Mouse (Mus musculus) testis, postnatal 10 days (tissue): ENCODE results near the gene Hist1h1t.
"Not testable (repeated sequence)": the region's sequence is repeated elsewhere in the genome, so short reads cannot be mapped to it uniquely, and the experiment has no call there.

Experiments
- DNase-seq: peaks from one replicate; pipeline ENCODE4 v3.0.0; 2021; ENCODE audit warnings: low spot score

Hist1h1t gene

DNA sequence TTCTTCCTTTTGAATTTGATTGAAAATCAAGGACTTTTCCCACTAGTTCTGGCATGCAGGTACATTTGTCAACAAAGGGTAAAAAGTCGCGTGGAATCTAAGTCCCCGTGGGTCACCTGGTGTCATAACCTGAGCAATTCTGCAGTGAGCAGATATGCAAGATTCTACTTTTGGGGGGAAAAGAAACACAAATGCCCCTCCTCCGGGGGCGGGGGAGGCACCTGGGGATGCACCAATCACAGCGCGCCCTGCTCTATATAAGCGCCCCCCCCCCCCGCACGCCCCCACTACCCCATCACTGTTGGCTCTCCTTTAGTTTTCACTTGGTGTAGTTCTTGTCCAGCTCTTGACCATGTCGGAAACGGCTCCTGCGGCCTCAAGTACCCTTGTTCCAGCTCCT, at the start of gene Hist1h1t:
Gene Hist1h1t (plus strand): TSS at position 301 of the 400 bp plus-strand sequence.
- peak; percentile 48 for DNase-seq

DNA sequence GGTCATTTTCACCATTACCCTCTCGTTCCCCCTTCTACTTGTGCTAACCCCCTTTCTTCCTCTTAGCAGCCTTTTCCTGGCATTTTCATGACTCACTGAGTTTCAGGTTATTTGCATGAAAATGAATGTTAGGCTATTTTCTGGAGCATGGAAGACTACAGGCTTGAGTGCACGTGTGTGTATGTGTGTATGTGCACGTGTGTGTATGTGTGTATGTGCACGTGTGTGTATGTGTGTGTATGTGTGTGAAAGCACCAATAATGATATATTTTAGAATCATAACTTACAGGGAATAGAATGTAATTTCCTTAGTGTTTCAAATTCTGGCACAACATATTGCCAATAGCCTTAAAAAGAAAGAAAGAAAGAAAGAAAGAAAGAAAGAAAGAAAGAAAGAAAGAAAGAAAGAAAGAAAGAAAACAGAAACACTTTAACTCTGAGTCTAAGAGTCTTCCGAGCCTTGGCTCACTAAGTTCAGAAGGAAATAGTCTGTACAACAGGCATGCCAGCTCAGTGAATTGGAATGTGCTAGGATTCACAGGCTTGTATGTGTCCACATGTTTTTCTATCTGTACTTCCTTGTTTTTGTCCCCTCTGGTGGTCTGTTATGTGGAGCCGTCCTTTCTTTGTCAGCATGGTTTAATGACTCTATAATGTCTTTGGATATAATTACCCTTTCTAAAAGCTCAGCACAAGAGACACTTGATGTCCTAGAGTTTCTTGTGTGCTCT, 35.8 kb upstream of the Hist1h1t start:
- no peak for DNase-seq

DNA sequence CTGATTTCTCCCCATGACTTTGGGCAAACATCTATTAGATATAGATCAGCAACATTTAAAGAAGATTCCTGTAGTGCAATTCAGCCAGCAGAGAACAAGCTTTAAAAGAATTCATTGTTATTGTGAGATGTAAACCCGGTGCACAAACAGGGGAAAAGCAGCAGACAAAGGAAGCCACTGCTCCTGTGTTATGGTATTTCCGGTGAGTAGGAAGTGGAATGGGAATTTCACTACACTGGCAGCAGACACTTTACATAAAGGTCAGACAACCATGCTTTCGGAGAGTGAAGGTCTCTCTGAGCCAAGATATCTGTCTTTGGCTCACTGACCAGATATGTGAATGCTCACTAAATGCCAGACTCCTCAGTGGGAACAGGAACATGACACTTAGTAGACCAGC, 33.1 kb upstream of the Hist1h1t start:
- no peak for DNase-seq

DNA sequence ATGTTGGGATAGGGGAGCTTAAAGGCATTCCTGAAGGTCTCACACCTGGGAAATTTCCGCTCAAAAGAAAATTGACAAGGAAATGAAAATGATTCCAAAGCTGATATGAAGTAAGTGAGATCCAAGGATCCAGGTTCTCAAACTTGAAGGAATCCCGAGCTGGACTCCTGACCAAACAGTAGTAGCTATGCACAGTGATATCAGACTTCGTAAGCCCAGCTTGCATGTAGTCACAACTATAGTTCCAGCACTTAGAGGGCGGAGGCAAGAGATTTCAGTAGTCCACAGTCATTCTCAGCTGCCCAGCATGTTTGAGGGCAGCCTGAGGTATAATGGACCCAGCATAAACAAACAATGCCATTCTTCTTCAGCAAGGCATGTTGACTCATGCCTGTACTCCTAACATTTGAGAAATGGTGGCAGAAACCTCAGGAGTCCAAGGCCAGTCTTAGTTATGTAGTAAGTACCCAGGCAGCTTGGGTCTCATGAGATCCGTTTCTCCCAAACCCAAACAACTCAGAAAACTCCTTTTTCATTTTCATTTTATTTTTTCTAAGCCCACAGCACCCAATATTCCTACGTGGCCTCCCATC, 13.5 kb upstream of the Hist1h1t start:
- DNase-seq, result no peak

DNA sequence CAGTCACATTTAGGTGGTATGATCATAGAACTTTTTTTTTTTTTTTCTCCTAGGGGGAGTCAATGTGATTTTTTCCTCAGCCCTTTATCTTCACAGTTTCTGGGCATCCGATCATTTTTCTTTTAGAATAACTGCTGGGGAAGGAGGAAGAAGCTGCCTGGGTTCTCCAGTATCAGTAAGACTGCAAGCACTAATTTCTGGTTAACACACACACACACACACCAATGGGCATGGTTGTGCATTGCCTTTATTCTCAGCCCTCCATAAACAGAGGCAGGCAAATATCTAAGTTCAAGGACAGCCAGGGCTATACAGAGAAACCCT, 13.0 kb upstream of the Hist1h1t start:
- DNase-seq, result no peak

DNA sequence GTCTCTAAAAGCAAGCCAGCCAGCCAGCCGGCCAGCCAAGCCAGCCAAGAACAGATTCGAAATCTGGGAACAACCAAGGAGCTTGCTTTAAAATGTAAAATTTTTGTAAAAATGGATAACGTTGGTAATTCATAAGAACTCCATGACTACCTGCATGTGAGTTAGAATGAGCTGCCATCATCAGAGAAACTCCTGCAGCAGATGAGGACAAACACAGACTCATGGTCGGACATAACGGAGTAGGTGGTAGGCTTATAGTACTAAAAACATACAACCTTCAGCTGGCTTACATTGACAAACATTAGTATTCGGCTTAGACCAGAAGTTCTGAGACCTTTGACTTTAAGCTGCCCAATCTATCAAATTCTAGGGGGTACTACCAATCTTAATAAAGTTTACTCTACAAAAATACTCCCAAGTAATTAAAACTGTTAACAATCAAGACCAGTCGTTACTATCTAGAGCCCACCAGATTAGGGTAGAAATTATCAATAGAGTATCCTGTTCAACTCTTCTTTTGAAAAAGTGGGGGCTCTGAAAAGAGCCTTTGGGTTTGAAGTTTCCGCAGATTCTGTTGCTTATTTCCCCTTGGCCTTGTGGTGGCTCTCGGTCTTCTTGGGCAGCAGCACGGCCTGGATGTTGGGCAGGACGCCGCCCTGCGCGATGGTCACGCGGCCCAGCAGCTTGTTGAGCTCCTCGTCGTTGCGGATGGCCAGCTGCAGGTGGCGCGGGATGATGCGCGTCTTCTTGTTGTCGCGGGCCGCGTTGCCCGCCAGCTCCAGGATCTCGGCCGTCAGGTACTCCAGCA, 12.5 kb upstream of the Hist1h1t start:
- not testable (repeated sequence) for DNase-seq

DNA sequence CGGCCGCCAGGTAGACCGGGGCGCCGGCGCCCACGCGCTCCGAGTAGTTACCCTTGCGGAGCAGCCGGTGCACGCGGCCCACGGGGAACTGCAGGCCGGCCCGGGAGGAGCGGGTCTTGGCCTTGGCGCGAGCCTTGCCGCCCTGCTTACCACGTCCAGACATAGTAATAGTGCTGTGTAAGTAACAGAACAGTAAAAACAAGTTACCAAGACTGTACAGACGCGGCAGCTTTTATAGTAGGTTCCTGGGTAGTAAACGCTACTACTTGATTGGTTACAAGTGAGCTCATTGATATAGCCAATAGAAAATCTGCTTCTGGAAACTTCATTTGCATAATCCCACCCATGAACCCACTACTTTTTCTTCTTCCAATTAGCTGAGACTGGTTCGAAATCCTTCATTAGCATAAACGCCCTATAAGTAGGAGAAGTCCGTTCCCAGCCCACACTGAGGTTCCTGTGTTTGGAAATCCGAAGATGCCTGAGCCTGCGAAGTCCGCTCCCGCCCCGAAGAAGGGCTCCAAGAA, 11.8 kb upstream of the Hist1h1t start, which contains the start of the genes Hist1h2ac and Hist1h2bc:
Gene Hist1h2ac (minus strand): TSS at position 194 of the 527 bp plus-strand sequence.
Gene Hist1h2bc (plus strand): TSS at position 445 of the 527 bp plus-strand sequence.
- DNase-seq, result peak; percentile 71

DNA sequence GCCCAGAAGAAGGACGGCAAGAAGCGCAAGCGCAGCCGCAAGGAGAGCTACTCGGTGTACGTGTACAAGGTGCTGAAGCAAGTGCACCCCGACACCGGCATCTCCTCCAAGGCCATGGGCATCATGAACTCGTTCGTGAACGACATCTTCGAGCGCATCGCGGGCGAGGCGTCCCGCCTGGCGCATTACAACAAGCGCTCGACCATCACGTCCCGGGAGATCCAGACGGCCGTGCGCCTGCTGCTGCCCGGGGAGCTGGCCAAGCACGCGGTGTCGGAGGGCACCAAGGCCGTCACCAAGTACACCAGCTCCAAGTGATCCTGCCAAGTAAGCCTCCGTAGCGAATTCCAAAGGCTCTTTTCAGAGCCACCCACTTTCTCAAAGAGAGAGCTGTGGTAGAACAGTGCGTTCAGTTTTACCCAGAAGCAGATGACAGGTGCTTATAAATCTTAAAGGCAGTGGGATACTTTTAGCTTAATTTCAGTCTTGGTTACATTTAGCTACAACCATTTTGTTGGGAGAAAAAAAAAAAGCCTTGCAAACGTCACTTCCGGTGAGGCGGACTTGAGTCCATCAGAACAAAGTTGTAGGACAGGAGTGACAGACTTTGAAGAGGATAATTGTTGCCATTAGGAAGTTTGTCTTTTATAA, 11.2 kb upstream of the Hist1h1t start:
- not testable (repeated sequence) for DNase-seq

DNA sequence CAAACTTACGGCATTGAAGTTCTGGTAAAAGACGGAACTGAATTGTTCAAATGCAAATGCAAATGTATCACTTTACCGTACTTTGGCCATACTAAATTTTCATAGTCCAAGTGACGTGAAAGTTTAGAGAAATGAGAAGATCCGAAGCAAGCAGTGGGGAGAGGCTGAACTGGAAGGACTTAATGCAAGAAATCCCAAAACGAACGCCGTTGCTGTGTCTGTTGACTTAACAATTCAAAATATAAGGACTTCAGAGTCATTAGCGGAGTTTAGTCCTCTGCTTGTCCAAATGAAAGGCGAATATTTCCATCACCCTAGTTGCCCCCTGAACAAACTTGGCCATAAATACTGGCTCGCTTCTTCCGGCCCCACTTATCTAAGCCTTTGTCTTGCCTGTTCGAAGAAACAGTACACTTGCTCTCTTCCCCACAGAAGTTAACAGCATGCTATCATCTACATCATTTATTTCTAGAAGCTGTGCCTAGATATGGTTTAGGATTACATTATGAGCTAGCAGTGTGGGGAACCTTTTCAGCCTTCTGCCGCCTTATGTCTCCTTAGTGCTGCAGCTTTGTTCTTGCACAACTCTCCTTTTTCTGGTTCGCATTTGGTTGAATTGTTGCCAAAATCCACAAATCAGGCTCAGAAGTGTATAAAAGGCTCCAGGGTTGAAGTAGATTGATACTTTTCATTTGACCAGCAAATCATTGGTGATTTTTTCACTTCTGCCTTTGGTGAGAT, 10.3 kb upstream of the Hist1h1t start:
- no peak for DNase-seq

DNA sequence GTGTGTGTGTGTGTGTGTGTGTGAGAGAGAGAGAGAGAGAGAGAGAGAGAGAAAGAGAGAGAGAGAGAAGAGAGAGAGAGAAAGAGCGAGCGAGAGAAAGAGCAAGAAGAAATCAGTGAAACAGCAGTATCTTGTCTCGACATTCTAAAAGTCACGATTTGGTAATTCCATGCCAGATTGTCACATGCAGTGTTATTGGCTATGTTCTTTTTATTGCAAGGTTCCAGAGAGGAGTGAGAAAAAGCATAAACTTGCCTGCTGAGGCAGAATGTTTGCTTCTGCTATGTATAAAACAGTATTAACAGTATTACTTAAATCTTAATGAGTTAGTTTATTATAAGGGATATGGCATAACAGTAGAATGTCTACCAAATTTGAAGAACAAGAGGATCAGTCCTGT, 9.6 kb upstream of the Hist1h1t start:
- no peak for DNase-seq

DNA sequence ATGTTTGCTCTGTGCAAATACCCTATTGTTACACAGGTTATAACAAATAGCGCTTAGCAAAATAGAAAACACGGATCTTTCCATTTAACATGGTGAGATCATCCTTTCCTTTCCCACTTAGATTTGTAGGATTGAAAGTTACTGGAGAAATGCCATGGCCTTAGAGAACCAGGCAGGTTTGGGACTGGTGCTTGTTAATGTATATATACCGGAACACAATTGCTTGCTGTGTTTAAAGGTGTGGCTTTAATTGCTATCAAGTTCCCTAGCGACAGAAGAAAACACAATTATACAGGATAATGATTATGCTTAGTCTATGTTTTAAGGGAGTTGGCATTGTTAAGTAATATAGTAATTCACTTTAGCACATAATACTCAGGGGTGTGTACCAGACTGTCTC, 8.4 kb upstream of the Hist1h1t start:
- no peak for DNase-seq

DNA sequence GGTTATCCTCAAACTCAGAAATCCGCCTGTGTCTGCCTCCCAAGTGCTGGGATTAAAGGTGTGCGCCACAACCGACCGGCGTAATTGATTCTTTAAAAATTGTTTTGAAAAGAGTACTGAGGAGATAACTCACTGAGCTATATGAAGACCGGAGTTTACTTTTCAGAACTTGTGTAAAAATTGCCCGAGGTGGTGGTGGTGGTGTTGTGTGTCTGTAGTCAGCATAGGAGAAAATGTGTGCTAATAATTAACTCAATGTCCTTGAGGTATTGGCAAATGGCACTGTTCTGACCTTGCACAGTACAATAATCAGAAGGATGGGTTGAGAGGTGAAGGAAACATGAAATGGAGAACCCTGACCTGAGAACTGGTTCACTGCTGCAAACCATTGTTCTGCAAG, 7.7 kb upstream of the Hist1h1t start:
- DNase-seq, result no peak

DNA sequence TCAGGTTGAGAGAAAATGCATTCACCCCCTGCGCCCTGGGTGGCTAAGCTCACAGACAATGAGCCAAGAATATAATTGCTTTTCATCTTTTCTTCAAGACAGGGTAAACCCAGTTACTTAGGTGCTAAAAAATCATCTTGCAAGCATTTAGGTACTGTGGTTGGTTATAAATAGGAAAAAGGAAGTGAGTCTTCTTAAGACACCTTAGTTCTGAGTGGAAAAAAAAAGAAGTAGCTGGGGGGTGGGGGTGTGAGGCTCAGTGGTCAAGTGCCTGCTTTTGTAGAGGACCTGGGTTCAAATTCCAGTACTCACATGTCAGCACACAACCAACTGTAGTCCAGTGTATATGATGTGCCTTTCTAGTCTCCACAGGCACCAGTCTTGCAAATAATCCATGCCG, 6.7 kb upstream of the Hist1h1t start:
- no peak for DNase-seq

DNA sequence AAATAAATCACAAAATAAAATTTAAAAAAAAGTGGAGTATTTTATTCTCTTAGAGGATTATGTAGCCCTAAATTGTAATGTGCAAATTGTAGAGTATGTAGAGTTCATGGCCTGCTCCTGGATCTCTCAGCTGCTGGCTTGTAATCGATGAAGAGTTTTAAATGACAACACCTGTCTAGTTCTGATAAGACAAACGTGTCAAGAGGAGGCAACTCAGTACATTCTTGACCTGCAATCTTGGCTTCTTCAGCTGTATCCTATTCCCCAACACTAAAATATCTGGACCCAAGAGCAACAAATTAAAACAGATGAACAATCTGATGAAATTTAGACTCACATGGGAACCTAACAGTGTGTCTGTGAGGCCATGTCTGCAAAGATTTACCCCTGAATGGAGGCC, 6.2 kb upstream of the Hist1h1t start:
- no peak for DNase-seq

DNA sequence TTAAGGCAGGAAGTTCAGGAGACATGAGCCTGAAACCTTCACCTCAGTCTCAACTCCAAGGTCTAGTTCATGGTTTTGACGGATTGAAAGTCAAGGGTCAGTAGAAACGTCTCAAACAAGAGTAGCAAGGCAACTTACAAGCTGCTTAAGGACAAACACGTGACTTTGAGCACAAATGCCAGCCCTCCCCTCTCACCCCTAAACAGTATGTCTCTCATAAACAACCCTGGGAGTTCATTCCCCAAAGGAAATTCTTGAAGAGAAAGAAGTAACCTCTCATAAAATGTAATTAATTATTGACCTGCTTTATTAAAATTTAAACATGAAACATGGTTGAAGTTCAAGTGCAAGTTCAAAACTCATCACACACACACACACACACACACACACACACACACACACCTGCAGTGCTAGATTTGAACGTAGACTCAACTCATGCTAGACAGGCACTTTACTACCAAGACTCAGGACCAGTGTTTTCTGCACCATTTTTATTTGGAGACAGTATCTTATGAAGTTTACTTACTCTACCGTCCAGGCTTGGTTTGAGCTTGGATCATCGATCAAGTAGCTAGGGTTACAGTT, 1.7 kb upstream of the Hist1h1t start:
- DNase-seq, result no peak

DNA sequence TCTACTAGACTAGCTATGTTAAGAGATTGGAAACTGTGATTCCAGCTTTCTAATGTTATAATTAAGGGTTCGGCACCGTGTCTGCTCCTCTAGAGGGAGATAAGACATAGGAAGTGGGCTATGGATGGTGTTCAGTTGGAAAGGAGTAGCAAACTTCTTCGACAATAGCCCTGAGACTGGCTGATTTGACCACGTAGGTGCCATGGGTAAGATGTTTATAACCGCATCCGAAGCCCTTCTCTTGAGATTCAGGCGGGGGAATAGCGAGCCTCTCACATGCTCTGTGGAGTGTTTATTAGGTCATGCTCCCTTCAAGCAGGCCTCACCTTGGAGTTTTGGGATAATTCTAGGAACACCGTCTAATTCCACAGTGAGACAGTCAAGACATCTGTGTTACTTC, 658 bp upstream of the Hist1h1t start:
- DNase-seq, result no peak

DNA sequence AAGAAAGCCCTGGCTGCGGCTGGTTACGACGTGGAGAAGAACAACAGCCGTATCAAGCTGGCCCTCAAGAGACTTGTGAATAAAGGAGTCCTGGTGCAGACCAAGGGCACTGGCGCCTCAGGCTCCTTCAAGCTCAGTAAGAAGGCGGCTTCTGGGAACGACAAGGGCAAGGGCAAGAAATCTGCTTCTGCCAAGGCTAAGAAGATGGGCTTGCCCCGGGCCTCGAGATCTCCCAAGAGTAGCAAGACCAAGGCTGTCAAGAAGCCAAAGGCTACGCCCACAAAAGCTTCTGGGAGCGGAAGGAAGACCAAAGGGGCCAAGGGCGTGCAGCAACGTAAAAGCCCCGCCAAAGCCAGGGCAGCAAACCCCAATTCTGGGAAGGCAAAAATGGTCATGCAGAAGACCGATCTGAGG, 454 bp downstream of the Hist1h1t start:
- DNase-seq, result peak; percentile 59

DNA sequence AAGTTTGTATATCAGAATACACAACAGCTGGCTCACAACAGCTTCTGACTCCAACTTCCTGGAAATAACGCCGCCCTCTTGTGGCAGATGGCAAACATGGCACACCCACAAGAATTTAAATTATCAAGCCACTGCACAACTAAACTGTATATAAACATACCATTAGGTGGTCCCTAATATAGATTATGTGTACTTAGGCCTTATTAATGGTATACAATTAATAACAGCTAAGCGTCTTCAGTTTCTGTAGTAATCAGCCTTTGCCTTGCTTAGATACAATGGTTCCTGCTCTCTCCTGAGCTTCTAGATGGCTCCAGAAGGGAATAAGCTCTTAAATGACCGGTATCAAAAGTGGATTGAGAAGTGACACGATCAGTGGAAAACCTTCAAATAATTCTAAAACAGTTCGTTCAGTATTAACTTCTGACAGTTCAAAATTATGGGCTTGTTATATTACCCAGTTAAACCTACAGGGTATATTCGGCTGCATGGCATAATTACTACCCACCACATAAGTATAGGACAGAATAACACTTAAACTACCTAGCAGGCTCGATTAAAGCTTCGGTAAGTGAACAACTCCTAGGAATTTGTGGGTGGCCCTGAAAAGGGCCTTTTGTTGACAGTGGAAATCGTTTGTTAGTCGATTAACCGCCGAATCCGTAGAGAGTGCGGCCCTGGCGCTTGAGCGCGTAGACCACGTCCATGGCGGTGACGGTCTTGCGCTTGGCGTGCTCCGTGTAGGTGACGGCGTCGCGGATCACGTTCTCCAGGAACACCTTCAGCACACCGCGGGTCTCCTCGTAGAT, 2.1 kb downstream of the Hist1h1t start:
- peak; percentile 75 for DNase-seq

DNA sequence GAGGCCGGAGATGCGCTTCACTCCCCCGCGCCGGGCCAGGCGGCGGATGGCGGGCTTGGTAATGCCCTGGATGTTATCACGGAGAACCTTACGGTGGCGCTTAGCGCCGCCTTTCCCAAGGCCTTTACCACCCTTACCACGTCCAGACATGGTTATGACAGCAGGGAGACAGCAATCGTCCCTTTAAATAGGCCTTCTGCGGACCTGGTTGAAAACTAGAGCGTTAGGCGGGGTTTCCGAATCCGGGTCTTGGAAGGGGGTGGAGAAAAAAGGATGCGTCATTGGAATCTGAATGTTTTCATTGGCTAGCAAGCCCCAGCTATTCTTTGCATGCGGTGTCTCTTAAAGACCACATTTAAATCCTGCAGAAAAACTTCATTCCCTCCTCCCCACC, 2.7 kb downstream of the Hist1h1t start, which contains the start of gene Hist1h4c:
Gene Hist1h4c (minus strand): TSS at position 155 of the 394 bp plus-strand sequence.
- peak; percentile 96 for DNase-seq

DNA sequence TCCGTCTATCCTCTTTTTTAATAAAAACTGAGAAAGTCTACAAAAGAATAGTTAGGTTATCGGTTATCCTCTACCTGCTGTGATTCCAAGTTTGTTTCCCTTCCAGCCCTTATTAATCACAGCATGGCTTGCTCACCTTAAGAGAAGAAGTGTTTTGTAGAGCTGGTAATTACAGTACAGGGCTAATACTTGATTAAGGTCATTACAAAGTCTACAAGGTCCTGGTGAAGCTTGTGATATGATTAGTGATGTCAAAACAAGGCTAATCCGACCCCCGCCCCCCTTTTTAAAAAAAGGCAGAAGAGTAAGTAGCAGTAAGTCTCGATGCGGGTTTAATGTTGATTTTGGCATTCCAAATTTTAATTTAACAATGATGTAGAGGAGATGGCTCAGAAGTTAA, 3.4 kb downstream of the Hist1h1t start:
- no peak for DNase-seq
